Mouse (Mus musculus): ENCODE data around the gene Dpy30.
"Not testable (repeated sequence)": the region's sequence is repeated elsewhere in the genome, so short reads cannot be mapped to it uniquely, and the experiment has no call there.

Dpy30 gene

DNA sequence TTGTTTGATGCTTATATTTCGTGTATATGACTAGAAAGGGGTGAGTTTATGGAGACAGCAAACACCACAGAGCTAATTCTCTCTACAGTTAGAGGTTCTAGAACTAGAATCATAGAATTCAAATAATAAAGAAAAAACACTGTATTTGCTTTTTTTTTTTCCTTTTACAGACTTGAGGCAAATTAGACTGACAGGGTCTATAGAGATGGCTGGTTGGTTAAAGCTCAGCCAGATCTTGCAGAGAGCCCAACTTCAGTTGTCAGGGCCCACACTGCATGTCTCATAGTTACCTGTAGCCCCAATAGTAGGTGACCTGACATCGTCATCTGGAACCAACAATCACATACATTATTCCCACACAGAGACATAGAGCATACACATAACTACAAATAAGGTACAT lies at the start of gene Dpy30:
TSS of gene Dpy30 (minus strand) at position 101 of the 400 bp plus-strand sequence.
- no peak for DNase-seq (ENCODE audit: low read depth, low spot score)

DNA sequence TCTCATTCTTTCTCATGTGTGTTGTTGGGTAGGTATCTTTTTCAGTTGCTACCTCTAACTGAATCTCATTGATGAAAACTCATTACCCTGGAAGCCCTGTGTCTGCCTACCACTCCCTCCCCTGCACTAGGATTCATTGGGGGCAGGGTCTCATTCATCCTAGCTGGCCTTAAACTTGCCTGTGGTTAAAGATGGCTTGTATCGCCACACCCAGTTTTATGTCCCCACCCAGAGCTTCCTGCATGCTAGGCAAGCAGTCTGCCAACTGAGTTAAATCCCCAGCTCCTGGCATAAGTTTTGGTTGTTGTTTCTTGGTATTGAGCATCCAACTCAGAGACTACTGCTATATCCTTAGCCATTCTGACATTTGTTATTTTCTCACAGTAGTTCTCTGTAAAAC lies 39.8 kb upstream of the Dpy30 start:
- DNase-seq (ENCODE audit: low read depth, low spot score), result no peak

DNA sequence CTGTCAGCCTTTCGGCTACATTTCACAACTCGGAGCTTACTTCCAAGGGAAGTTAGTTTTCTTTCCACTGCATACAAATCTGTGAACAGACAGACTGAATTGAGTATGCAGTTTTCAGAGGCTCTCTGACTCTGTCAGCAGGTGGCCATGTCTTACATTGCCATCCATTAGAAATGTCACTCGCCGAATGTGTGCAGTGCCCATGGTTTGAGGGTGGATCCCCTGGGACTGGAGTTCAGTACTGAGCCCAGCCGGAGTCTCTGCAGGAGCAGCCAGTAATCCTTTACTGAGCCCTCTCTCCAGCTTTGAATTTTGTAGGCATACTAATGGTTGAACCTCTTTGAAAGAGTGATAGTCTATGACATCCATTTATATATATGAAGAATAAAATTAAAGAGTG lies 17.4 kb upstream of the Dpy30 start:
- no peak for DNase-seq (ENCODE audit: low read depth, low spot score)

DNA sequence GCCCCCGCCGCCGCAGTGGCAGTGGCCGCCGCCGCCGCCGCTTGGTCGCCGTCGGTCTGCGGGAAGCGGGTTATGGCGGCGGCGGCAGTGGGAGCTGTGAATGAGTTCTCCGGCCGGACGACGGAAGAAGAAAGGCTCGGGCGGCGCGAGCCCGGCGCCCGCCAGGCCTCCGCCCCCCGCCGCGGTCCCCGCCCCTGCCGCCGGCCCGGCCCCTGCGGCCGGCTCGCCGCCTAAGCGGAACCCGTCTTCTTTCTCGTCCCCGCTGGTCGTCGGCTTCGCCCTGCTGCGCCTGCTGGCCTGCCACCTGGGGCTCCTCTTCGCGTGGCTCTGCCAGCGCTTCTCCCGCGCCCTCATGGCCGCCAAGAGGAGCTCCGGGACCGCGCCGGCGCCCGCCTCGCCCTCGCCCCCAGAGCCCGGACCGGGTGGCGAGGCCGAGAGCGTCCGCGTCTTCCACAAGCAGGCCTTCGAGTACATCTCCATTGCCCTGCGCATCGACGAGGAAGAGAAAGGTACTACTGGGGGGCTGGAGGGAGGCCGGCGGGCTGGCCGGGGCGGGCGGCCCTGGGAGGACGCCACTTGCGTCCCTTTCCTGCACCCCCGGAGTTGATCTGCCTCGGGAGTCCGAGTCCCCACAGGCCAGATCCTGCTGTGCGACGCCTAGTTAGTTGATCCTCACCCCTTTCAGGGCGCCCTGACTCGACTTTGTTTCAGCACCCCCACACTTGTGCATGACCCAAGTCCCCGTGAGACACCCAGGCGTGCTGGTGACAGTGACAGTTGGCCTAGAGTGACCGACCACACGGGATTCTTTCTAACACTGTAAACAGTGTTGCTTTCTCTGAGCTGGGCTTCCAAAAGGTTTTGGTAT lies 15.4 kb upstream of the Dpy30 start, which contains the start of gene Spast:
TSS of gene Spast (plus strand) at position 51 of the 868 bp plus-strand sequence.
- DNase-seq (ENCODE audit: low read depth, low spot score), result peak; percentile 51

DNA sequence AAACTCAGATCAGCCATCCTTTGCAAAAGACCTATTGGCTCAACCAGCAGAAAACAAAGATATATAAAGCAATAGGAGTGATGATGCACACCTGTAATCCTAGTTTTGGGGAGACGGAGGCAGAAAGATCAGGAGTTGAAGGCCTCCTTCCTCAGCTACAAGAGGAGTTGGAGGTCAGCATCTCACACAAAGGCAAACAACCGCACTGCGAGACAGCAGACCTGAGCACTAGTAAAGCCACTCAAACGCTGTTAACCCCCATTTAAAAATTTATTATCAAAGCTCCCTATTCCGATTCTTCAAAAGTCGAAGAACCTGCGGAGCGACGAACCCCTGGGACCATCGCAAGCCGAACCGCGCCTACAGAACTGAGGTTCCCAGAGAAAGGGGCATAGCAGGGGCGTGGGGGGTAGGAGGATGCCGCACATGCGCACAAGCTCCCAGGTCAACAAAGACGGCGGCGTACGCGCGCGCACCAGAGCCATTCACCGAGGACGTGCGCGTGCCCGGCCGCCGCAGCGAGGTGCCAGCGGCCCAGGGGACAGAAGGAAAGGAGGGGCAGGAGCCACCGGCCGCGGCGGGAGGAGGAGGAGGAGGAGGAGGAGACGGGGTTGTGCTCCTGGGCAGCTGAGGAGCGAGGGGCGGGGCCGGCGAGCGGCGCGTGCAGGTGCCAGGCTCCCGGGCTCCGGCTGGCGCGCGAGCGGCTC lies 14.6 kb upstream of the Dpy30 start:
- DNase-seq (ENCODE audit: low read depth, low spot score), result peak; percentile 90

DNA sequence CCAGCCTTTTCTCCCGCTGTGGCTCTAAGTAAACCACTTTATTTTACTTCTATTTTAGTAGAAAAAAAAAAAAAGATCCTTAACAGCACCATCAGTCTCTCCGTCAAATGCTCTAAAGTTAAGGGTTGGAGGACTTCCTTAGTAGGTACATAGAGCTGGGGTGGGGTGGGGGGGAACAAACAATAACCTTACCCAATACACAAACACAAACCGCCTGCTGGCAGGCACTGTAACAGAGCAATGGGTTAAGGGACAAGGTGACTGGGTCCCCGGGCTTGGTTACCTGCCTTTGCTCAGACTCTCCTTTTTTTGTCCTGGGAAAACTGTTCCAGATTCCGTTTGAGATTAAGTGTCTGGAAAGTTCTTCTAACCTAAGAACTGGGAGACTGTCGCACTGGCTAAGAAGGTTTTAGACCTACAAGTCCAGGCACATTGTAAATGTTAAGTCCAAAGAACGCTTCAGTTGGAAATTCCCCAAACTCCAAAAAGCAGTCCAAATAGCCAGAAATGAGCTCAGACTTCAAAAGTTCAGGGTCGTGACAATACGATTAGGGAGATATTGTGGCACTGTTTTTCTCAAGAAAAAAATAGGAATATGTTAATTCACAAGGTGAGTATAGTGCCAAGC lies 7.4 kb upstream of the Dpy30 start:
- DNase-seq (ENCODE audit: low read depth, low spot score), result no peak

DNA sequence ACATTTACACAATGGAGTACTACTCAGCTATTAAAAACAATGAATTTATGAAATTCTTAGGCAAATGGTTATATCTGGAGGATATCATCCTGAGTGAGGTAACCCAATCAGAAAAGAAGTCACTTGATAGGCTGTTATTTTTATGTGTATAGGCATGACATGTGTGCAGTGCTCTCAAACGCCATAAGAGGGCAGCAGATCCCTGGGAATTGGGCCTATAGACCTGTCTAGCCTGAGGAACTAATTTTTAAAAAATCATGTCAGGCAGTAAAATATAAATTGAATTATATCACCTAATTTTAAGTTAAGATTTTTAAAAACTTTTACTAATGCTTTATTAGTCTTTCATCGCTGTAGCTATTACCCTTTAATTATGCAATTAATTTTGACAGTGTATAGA lies 4.4 kb upstream of the Dpy30 start:
- DNase-seq (ENCODE audit: low read depth, low spot score), result peak; percentile 68

DNA sequence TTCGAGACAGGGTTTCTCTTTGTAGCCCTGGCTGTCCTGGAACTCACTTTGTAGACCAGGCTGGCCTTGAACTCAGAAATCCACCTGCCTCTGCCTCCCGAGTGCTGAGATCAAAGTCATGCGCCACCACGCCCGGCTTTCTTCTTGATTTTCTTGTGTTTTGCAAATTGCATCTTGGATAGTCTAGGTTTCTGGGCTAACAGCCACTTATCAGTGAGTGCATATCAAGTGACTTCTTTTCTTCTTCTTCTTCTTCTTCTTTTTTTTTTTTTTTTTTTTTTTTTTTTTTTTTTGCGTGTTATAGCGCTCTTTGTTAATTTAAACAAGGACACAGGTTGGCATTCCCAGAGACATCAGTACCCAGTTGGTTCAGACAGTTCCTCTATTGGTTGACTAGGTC lies 3.5 kb upstream of the Dpy30 start:
- not testable (repeated sequence) for DNase-seq (ENCODE audit: low read depth, low spot score)

DNA sequence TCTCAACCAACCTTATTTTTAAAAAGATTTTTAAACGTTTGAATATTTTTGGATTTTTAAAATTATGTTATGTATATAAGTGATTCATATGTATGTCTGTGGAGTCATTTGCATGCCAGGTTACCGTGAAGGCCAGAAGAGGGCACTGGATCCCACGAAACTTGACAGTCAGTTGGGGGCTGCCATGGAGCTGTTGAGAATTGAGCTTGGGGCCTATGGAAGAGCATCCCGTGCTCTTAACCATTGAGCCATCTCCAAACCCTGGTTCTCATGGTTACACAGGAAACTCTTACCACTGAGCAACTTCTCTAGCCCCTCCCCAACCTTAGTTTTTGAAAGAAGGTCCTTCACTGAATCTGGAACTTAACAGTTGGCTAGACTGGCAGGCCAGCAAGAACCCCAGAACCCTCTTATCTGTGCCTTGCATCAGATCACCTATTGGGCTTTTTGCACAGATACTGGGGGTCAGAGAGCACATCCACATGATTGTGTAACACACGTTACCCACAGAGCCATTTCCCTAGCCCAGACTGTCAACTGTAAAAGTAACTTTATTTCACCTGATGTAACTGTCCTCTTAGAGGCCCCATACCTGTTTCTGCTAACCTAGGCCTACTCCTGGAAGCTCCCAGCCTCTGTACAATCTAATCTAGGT lies 1.2 kb downstream of the Dpy30 start:
- no peak for DNase-seq (ENCODE audit: low read depth, low spot score)

DNA sequence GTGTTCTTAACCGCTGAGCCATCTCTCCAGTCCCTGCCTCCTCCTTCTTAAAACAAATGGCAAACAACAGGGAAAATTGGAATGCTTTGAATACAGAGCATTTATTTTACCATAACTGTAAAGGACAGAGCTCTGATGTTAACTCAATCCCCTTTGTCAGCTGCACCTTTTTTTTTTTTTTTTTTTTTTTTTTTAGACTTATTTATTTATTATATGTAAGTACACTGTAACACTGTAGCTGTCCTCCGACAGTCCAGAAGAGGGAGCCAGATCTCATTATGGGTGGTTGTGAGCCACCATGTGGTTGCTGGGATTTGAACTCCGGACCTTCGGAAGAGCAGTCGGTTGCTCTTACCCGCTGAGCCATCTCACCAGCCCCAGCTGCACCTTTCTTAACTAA lies 5.0 kb downstream of the Dpy30 start:
- DNase-seq (ENCODE audit: low read depth, low spot score), result no peak

DNA sequence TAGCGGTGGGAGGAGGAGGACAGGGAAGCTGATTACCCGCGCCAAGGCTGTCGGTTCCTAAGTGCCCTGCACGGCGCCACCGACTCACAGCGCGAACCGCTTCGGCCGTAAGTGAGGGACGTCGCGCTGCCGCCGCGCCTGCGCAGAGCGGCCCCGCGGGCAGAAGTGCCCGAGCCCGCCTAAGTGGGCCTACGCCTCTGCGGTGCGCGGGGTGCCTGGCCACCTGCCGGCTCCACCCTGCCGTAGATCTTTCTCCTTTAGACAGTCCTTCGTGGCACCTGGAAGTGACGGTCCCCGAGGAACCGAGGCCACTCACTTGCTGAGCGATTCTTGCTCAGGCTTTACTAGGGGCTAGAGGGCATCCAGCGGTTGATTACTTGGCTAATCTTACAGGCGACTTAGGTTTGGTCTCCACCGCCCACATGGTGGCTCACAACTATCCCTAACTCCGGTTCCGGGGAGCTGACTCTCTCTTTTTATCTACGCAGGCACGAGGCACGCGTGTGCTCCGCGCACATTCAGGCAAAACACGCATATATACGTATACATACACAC lies 7.4 kb downstream of the Dpy30 start:
- DNase-seq (ENCODE audit: low read depth, low spot score), result peak; percentile 78

DNA sequence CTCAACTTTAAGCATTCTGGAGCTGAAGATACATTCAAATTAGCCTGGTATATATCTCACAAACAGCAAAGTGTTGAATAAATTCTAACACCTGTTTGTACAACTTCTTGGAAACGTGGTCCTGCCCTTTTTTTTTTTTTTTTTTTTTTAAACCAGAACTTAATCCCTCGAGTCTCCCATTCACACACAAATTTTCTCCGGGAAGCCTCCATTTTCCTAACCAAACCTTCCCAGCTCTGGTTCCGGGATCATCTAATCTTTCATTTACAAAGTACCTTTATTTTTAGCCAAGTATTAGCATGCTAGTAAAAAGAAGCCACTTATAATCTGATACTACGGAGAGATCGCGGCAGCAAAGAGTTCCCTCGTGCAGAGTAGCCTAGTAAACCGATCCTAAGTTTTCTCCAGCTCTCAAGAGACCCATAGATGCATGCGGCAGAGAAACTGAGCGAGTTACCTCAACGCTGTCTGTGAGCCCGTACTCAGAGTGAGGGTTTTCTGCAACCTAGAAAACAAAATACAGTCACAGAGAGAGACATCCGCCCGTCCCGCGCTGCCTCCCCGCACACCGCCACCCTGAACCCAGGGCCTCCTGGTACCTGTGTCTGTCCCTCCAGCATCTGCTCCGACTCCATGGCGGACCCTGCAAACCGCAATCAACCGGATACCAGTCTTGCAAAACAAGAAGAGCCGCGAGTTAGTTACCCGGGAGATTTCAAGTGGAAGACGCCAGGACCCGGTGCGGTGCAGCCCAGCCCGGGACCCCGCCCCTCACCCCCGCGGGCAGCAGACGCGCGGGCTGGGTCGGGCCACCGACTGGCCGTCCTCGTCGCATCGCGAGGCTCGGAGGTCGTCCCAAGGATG lies 8.1 kb downstream of the Dpy30 start:
- DNase-seq (ENCODE audit: low read depth, low spot score), result no peak

DNA sequence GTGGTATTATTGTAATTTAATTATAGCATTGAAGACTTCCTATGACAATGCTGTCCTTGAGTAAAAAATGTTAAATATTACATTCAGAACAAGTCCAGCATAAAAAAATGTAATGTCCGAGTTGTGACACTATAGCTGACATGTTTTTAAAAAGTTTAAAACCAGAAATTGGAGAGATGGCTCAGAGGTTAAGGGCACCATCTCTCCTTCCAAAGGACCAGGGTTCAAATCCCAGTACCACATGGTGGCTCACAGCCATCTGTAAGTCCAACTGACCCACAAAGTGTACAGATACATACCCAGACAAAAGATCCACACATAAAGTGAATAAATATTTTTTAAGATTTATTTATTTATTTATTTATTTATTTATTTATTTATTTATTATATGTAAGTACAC lies 17.7 kb downstream of the Dpy30 start:
- DNase-seq (ENCODE audit: low read depth, low spot score), result no peak

DNA sequence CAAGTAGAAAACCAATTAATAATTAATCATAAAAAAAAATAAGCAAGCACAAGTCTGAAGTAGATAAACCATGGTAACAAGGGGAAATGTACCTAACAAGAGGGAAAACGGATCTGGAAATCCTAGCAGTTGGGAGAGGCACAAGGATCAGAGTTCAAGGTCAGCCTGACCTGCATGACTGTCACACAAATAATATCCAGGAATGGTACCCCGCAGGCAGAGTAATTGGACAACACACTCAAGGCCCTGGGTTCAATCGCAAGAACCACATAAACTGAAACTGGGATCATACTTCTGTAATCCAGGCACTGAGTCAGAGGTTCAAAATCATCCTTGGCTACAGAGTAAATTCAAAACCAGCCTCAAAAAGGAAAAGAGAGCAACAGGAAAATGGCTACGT lies 18.1 kb downstream of the Dpy30 start:
- no peak for DNase-seq (ENCODE audit: low read depth, low spot score)

DNA sequence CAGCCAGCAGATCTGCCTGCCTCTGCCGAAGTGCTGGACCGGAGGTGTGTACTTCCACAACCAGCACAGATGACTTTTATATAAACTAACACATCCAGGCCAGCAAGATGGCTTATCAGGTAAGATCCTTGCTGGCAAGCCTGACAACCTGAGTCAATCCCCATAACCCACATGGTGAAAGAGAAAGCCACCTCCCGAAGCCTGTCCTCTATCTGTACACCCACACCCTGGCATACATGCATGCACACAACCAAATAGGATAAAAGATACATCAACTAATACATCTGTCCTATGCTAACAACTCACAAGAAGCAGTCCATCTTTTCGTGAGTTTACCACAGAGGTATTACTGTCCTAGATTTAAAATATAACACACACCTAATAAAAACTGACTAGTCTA lies 19.7 kb downstream of the Dpy30 start:
- DNase-seq (ENCODE audit: low read depth, low spot score), result no peak

DNA sequence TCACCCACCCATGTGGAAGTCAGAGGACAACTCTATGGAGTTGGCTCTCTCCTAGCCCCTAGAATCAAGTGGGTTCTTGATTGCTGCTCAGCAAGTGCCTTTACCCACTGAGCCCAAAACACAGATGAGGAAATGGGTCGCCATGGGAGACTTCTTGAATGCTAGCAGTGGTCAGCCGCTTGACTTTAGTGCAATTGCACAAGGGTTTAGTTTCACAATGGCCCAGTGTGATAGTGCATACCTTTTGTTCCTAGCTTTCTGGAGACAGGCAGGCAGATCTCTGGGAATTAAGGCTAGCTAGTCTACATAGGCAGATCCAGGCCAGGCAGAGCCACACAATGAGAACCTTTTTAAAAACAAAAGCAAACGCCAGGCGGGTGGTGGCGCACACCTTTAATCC lies 23.7 kb downstream of the Dpy30 start:
- DNase-seq (ENCODE audit: low read depth, low spot score), result no peak

DNA sequence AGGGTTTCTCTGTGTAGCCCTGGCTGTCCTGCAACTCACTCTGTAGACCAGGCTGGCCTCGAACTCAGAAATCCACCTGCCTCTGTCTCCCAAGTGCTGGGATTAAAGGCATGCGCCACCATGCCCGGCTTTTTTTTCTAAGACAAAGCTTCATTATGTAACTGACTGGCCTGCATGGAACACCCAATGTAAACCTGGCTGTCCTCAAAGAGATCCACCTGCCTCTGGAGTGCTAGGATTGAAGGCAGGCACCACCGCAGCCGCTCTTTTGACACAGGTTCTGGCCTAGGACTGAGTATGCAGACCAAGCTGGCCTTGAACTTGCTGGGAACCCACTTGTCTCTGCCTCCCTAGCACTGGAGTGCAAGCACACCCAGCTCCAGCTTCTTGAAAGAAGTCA lies 26.8 kb downstream of the Dpy30 start:
- DNase-seq (ENCODE audit: low read depth, low spot score), result not testable (repeated sequence)

DNA sequence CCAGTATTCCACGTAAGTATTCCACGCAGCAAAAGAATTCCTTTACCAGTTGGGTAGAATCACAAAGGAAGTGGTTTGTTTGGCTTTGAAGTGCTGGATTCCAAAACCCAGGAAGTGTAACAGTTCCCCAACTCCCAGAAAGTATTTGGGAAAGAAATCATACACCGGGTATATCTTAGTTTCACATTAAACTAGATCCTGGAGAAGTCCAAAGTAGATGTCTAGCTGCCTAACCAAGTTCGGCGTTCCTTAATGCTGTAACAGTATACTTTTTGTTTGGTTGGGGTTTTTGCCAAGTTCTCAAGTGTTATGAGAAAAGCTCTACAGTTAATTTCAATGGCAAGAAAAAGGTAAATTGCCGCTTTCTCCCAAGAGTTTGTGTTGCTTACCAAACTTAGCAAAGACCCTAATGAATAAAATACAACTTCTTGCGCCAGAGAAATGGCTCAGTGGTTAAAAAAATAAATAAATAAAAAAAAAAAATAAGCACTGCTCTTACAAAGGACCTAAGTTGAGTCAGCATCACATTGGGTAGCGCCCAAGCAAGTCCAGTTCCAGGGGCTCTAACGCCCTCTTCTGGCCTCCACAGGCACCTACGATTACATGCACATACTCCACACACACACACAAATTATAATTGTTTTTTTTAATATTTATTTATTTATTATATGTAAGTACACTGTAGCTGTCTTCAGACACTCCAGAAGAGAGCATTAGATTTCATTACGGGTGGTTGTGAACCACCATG lies 27.5 kb downstream of the Dpy30 start:
- DNase-seq (ENCODE audit: low read depth, low spot score), result no peak

DNA sequence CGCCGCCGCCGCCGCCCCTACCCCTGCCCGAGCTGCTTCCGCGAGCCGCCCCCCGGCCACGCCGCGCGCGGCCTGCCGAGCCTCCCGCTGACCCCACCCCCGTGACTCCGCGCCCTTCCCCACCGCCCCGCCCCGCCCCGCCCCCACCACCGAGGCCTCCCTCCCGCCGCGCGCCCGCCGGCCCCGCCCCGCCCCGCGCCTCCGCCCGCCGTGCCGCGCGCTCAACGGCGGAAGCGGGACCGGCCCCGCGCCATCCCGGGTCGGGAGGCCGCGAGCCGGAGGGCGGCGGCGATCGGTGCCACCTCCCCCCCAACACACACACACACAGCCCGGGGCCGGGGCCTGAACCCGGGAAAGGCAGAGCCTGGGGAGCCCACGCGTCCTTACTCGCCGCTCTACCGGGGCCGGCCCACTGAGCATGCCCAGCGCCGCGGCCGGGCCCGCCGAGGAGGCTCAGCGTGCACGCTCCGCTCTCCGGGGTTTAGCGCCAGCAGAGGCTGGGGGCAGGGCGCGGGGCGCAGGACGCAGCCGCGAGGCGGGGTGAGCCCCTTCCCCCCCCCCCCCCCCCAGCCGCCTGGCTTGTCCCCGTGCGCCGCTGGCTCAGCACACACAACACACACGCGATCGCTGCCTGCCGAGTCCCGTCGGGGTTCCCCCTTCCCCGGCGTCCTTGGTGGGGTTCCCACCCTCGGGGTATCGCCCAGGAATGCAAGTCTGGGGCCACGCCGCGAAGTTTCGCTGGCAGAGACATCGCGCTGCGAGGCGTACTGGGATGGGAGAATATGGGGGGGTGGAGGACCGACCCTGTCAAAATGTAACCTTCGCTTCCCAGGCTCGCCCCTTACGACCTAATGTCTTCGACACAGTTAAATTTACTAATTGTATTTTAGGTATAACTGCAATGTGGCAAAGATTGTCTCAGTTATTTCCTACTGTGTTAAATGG lies 28.4 kb downstream of the Dpy30 start, which contains the start of gene Memo1:
TSS of gene Memo1 (minus strand) at position 496 of the 945 bp plus-strand sequence.
- DNase-seq (ENCODE audit: low read depth, low spot score), result no peak
